8 mouse cellular contexts compared by ENCODE assay signal in the genomic region with DNA sequence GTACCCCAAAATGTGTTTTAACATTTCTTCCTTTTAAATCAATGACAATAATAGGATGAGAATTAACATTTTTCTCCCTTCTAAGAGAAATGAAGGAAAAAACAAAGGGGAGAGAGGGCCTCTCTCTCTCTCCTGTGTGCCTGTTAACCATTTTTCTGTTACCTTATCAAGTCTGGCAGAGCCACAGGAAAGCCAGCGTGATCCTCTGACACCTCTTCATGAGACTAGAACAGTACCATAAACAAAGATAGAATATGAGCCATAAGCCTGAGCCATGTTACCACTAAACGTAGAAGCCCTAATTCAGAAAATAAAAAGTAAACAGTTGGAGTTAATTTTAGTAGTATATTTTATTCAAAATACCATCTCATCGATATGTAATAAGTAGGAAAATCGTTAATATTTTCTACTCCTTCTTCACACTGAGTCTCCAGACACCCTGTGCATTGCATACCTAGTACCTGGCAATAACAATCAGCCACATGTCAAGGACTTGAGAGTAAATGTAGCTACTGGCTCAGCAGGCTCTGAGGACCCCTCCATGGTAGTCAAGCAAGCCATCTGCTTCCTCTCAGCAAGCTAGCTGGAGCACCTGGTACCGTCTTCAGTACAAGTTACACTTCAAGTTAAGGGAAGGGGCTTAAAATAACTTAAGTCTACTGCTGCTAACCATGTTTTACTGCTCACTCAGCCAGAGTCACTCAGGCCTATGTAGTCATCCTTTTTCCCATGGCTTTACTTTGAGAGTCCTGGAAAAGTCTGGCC. TPM values are rescaled to one million over a fixed set of nuclear protein-coding genes. Genes with fewer than 3 reads are reported as not detected.
DNase-seq lines count a peak whose midpoint lies in the region; ATAC-seq and TF ChIP-seq lines count a peak whose summit lies in the region.

No protein-coding gene starts in this region.

- H3K4me3 ChIP-seq in kidney, postnatal 0 days (replicated peaks; ENCODE audit: low read depth, low read length), result peak overlapping the region; percentile 79
- H3K4me3 ChIP-seq in embryonic facial prominence, embryonic 10.5 days, result peak overlapping the region; percentile 73
- peak overlapping the region; percentile 76 for H3K4me3 ChIP-seq in hindbrain, embryonic 13.5 days
- H3K4me3 ChIP-seq in midbrain, embryonic 14.5 days (replicated peaks; ENCODE audit: low read depth, low read length), result peak overlapping the region; percentile 77; the same call in 1 of the 2 replicates

- H3K36me3 ChIP-seq in kidney, postnatal 0 days (ENCODE audit: insufficient read depth, low read length), result no peaks in the 10 kb centered on the region
- H3K36me3 ChIP-seq in embryonic facial prominence, embryonic 10.5 days (replicated peaks), result peaks cover 15% of the 10 kb centered on the region; the same call in 1 of the 2 replicates
- H3K36me3 ChIP-seq in hindbrain, embryonic 13.5 days, result no peaks in the 10 kb centered on the region
- no peaks in the 10 kb centered on the region for H3K36me3 ChIP-seq in midbrain, embryonic 14.5 days (ENCODE audit: control insufficient read depth, insufficient read depth, low read length)

- ATAC-seq in kidney, postnatal 0 days (replicated peaks; ENCODE audit: low FRiP score, low read depth), result no peak
- no peak for ATAC-seq in hindbrain, embryonic 13.5 days (ENCODE audit: low FRiP score)
- ATAC-seq in midbrain, embryonic 14.5 days (ENCODE audit: low FRiP score, low TSS enrichment), result no peak

- TF ChIP-seq CTCF in kidney, postnatal 0 days (IDR thresholded peaks at IDR 0.05; ENCODE audit: low read depth), result no peak

- no peak overlapping the region for H3K27ac ChIP-seq in kidney, postnatal 0 days
- H3K27ac ChIP-seq in embryonic facial prominence, embryonic 10.5 days (replicated peaks), result 0 out of 2 replicates have a peak overlapping the region, but pooled peaks have one; percentile 87
- no peak overlapping the region for H3K27ac ChIP-seq in hindbrain, embryonic 13.5 days
- H3K27ac ChIP-seq in midbrain, embryonic 14.5 days (replicated peaks; ENCODE audit: low read depth, low read length), result no peak overlapping the region

- 64% methylated on average over 5 of the region's 5 CpGs for WGBS in kidney, postnatal 0 days
- 67% methylated on average over 5 of the region's 5 CpGs for WGBS in embryonic facial prominence, embryonic 10.5 days
- WGBS in hindbrain, embryonic 13.5 days, result 77% methylated on average over 5 of the region's 5 CpGs
- 78% methylated on average over 5 of the region's 5 CpGs for WGBS in midbrain, embryonic 14.5 days

- H3K9me3 ChIP-seq in kidney, postnatal 0 days (replicated peaks; ENCODE audit: low read length), result no peaks in the 10 kb centered on the region
- H3K9me3 ChIP-seq in embryonic facial prominence, embryonic 10.5 days, result no peaks in the 10 kb centered on the region
- no peaks in the 10 kb centered on the region for H3K9me3 ChIP-seq in hindbrain, embryonic 13.5 days
- no peaks in the 10 kb centered on the region for H3K9me3 ChIP-seq in midbrain, embryonic 14.5 days (ENCODE audit: control insufficient read depth, low read length)

- DNase-seq in kidney, postnatal 0 days (ENCODE audit: low spot score), result peak; percentile 22
- no peak for DNase-seq in kidney, adult 9 months
- no peak for DNase-seq in embryonic facial prominence, embryonic 10.5 days (ENCODE audit: low spot score)
- no peak for DNase-seq in midbrain, embryonic 14.5 days
- DNase-seq in right cerebral cortex, adult 18-20 months, result no peak
- no peak for DNase-seq in adrenal gland, postnatal 10 days
- DNase-seq in layer of hippocampus, postnatal 25 days (ENCODE audit: extremely low spot score in 1 of 2, low spot score in 1 of 2), result no peak

- no peaks in the 10 kb centered on the region for H3K27me3 ChIP-seq in kidney, postnatal 0 days (ENCODE audit: insufficient read depth, low read length)
- no peaks in the 10 kb centered on the region for H3K27me3 ChIP-seq in embryonic facial prominence, embryonic 10.5 days (replicated peaks; ENCODE audit: low read depth, poor library complexity, severe bottlenecking)
- peaks cover 3% of the 10 kb centered on the region; the same call in 1 of the 2 replicates for H3K27me3 ChIP-seq in hindbrain, embryonic 13.5 days
- no peaks in the 10 kb centered on the region for H3K27me3 ChIP-seq in midbrain, embryonic 14.5 days (ENCODE audit: control insufficient read depth, insufficient read depth, low read length)

- peak overlapping the region; percentile 76; the same call in 1 of the 2 replicates for H3K9ac ChIP-seq in kidney, postnatal 0 days (ENCODE audit: low read depth, low read length)
- H3K9ac ChIP-seq in hindbrain, embryonic 13.5 days, result peak overlapping the region; percentile 79; the same call in 1 of the 2 replicates
- H3K9ac ChIP-seq in midbrain, embryonic 14.5 days (replicated peaks; ENCODE audit: low read length), result no peak overlapping the region

- H3K4me2 ChIP-seq in kidney, postnatal 0 days (ENCODE audit: low read length), result peak overlapping the region; percentile 75
- H3K4me2 ChIP-seq in hindbrain, embryonic 13.5 days, result peak overlapping the region; percentile 99
- H3K4me2 ChIP-seq in midbrain, embryonic 14.5 days (ENCODE audit: low read length), result peak overlapping the region; percentile 99

- H3K4me1 ChIP-seq in kidney, postnatal 0 days (replicated peaks; ENCODE audit: insufficient read depth, low read length), result peaks cover 25% of the 10 kb centered on the region; the same call in 1 of the 2 replicates
- peaks cover 43% of the 10 kb centered on the region for H3K4me1 ChIP-seq in embryonic facial prominence, embryonic 10.5 days
- peaks cover 22% of the 10 kb centered on the region for H3K4me1 ChIP-seq in hindbrain, embryonic 13.5 days (replicated peaks)
- 0 out of 2 replicates have a peak, but pooled peaks cover 16% of the 10 kb centered on the region for H3K4me1 ChIP-seq in midbrain, embryonic 14.5 days (ENCODE audit: control insufficient read depth, insufficient read depth, low read length)

RNA-seq across cellular contexts. Expression of a gene that starts 2.2 kb away (rescaled TPM):
- 18.3 and 19.0 TPM in 2 replicates for polyA plus RNA-seq in kidney, postnatal 0 days (2015; fragmentation: Nextera tagmentation; extraction: Ambion mirVana)
- polyA plus RNA-seq in embryonic facial prominence, embryonic 10.5 days (2016; fragmentation: Nextera tagmentation; extraction: Ambion mirVana), result 8.8 and 10.8 TPM in 2 replicates
- 3.0 and 3.4 TPM in 2 replicates for polyA plus RNA-seq in hindbrain, embryonic 13.5 days (2015; fragmentation: Nextera tagmentation; extraction: Ambion mirVana)
- 1.6 and 2.7 TPM in 2 replicates for polyA plus RNA-seq in midbrain, embryonic 14.5 days (2014; fragmentation: Nextera tagmentation; extraction: Ambion mirVana)
- 10 to 100 TPM; 11.6 to 11.9 TPM for total RNA-seq in adrenal gland, postnatal 10 days (2021)
- 10 to 100 TPM in 1 of 2 experiments, 1 to 10 TPM in 1; 9.8 to 10.6 TPM for total RNA-seq in layer of hippocampus, postnatal 25 days (2021)
